Mouse (Mus musculus) splenic B cell, adult 2 months (primary cell): ENCODE data around the gene Scn8a.

ENCODE experiments used
- DNase-seq: peaks from one replicate; pipeline ENCODE4 v3.0.0-alpha.2; 2011; ENCODE audit warnings: low read depth, low spot score
- H3K27me3 ChIP-seq: 2 replicates; pipeline ENCODE4 v1.6.1; 2012; ENCODE audit warnings: mild to moderate bottlenecking, low read length, moderate library complexity, mixed read lengths; ENCODE audit not compliant: control insufficient read depth, poor library complexity, insufficient read depth, severe bottlenecking
- H3K36me3 ChIP-seq: 2 replicates; pipeline ENCODE4 v1.6.1; 2012; ENCODE audit warnings: mild to moderate bottlenecking, low read length, moderate library complexity, mixed read lengths; ENCODE audit not compliant: control insufficient read depth, poor library complexity, insufficient read depth, severe bottlenecking

Scn8a gene

DNA sequence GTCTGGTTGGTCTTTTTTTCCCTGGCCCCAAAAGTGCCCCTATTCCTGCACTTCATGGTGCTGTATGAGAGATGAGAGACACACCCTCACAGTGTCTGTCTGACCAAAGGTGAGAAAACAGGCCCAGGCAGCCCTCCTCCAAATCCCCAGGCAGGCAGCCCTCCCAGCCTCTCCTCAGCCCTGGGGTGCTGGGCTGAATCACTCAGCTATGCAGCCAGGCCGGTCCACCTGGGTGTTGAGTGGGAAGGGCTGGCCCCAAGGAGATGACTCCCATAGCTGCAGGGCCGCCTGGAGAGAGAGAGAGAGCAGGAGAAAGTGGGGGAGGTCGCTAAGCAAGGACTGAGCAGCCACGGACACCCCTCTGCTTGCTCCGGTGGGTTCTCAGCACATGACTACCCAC, 201.1 kb downstream of the Scn8a start:
- no peak for DNase-seq
- Histone ChIP-seq H3K27me3 (no peaks in the 10 kb centered on the region), H3K36me3 (no peaks in the 10 kb centered on the region)

DNA sequence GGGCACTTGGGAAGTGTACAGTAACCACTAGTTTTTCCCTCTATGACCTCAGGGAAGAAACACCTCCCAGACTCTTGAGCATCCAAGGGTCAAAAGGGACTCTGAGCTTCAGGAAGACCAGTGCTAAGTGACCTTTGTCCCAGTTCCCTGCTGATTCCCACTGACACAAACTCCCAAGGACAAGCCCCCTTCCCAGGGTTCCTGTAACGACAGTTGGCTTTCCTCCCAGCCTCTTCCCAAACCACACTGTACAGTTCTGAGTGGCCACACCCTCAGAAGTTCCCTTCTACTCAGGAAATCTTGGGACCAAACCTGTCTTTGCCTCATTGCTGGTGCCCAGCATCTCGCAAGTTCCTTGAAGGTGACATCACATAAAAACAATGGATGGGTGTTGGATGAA, 203.1 kb downstream of the Scn8a start:
- H3K36me3 ChIP-seq, result no peaks in the 10 kb centered on the region
- no peaks in the 10 kb centered on the region for H3K27me3 ChIP-seq
- DNase-seq, result no peak

- DNase-seq, result no peak
- no peaks in the 10 kb centered on the region for H3K27me3 ChIP-seq
- no peaks in the 10 kb centered on the region for H3K36me3 ChIP-seq
Measured at GRCm38 (mm10) chr15:101074067-101074466, 204.4 kb downstream of the Scn8a start.

- no peak for DNase-seq
Measured at GRCm38 (mm10) chr15:101075150-101075549, 205.5 kb downstream of the Scn8a start.

GRCm38 (mm10) chr15:101075656-101076055, 206.0 kb downstream of the Scn8a start:
- no peak for DNase-seq
- no peaks in the 10 kb centered on the region for H3K36me3 ChIP-seq
- no peaks in the 10 kb centered on the region for H3K27me3 ChIP-seq

More at GRCm38 (mm10) chr15:101075150-101075549, 205.5 kb downstream of the Scn8a start:
- H3K36me3 ChIP-seq, result no peaks in the 10 kb centered on the region
- H3K27me3 ChIP-seq, result no peaks in the 10 kb centered on the region

- no peaks in the 10 kb centered on the region for H3K36me3 ChIP-seq
- H3K27me3 ChIP-seq, result no peaks in the 10 kb centered on the region
- no peak for DNase-seq
Measured at GRCm38 (mm10) chr15:101076071-101077000, 206.7 kb downstream of the Scn8a start.

- no peak for DNase-seq
- 0 out of 2 replicates have a peak, but pooled peaks cover 2% of the 10 kb centered on the region for H3K27me3 ChIP-seq
- H3K36me3 ChIP-seq, result no peaks in the 10 kb centered on the region
Measured at GRCm38 (mm10) chr15:101077001-101077812, 207.5 kb downstream of the Scn8a start.

GRCm38 (mm10) chr15:101077813-101078730, 208.4 kb downstream of the Scn8a start, which contains the start of gene Fignl2:
Fignl2 (minus strand) TSS chr15:101078567.
- H3K27me3 ChIP-seq, result 0 out of 2 replicates have a peak, but pooled peaks cover 2% of the 10 kb centered on the region
- no peaks in the 10 kb centered on the region for H3K36me3 ChIP-seq
- DNase-seq, result no peak

DNA sequence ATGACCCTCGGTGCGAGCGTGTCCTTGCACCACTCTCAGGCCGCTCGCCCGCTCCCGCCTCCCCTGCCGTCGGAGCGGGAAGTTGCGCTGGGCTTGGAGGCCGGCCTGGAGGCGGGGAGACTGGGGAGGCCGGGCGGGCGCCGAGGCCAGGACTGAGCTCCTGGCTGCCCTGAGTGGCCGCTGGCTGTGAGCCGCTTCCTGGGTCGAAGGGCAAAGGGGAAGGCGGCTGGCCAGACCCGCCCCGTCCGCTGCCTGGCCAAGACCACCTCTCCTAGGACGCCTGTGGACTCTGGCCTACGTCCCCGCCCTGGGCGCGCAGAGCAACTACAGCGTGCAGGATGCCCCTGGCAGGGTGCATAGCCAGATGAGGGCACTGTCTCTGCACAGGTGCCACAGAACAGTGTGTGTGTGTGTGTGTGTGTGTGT, 209.1 kb downstream of the Scn8a start:
- no peak for DNase-seq
- Histone ChIP-seq H3K36me3 (no peaks in the 10 kb centered on the region), H3K27me3 (0 out of 2 replicates have a peak, but pooled peaks cover 2% of the 10 kb centered on the region)

DNA sequence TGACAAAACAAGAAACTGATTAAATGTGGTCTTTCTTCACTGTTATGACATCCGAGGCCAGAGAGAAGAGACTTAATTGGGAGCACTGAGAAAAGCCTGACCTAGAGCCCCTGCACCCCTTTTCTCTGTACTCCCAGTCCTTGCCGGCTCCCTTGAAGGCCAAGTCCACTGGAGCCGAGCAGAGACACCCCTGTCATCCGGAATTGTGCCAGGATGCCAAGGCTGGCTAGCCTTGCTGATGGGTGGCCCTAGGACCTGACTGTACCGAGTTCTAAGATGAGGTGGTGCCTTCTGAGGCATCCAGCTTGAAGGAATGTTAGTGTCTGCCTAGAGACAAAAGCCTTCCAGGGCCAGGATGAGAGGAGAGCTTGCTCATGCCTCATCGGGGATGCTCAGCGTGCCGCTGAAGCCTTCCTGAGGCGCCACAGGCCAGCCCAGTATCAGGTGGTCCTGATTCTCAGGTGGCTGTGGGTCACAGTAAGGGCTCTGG, 210.4 kb downstream of the Scn8a start:
- Histone ChIP-seq H3K27me3 (0 out of 2 replicates have a peak, but pooled peaks cover 2% of the 10 kb centered on the region), H3K36me3 (no peaks in the 10 kb centered on the region)
- DNase-seq, result no peak

DNA sequence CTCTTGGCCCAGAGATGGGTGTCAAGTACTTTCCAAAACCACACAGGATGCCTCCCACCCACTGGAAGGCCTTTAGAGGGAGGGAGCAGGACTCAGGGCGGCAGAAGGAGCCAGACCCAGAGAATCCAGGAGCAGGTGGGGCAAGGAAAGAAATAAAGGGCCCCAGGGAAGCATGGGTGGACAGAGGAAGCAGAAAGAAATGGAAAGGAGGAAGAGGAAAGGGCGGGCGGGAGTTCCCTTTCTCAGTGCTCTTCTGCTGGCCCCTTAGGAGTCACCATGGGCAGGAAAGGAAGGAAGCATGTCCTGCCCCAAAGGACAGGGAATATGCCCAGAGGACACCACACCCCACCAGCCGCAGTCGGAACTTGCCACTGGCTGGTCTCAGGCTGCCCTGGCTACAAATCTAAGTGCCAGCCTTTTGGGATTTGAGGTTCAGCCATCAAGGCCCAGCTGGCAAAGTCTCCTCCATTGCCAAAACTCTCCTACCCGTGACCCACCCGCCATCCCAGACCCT, 211.4 kb downstream of the Scn8a start:
- no peak for DNase-seq
- 0 out of 2 replicates have a peak, but pooled peaks cover 2% of the 10 kb centered on the region for H3K27me3 ChIP-seq
- H3K36me3 ChIP-seq, result no peaks in the 10 kb centered on the region

DNA sequence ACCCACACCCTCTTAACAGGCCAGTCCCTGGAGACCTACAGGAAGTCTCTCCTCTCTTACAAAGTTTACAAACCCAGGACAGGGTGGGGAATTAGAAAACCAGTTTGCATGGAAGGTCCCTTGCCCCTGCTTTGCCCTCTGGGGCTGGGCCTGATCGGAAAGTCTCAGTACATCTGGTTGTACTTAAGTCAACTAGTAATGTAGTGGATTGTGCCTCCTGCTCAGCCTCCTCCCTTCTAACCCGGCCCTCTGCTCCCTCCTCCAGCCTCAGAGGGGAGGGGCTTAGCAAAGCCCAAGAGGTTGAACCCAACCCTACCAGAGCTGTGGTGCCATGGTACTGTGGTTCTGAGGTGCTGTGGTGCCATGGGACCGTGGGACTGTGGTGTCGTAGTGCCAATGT, 212.6 kb downstream of the Scn8a start:
- Histone ChIP-seq H3K36me3 (no peaks in the 10 kb centered on the region), H3K27me3 (0 out of 2 replicates have a peak, but pooled peaks cover 2% of the 10 kb centered on the region)
- DNase-seq, result no peak

DNA sequence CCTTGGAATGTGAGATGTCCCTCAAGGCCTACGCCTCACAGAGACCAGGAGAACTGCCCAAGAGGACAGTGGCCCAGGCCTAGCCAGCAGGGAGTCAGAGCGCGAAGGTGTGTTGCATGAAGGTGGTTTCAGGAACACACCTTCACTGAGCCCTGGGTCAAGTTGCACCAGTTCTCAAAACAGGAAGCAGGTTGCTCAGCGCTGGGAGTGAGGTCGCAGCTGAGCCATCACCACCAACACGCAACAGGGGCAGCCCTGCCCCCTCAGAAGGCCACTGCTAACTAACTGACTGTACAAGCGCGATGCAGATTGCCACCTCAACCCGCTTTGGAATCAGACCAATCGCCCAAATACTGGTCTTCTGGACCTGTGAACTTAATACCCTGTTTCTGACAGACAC, 214.8 kb downstream of the Scn8a start:
- DNase-seq, result no peak
- H3K36me3 ChIP-seq, result no peaks in the 10 kb centered on the region

DNA sequence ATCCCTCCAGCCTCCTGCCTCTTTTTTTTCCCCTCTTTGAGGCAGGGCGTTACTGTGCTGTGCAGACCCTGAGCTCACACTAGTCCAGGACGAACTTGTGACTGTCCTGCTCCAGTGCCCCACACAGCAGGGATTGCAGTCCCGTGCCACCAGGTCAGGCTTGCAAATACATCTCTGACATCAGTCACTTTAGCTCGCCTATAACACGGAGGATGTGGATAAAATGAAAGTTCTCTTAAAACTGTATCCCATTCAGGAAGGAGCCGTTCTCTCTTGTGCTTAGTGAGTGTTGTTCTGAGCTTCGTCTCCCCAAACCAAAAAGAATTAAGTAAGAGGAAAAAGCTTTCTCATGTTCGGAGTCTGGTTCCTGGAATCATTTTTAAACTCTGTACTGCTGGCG, 216.8 kb downstream of the Scn8a start:
- 0 out of 2 replicates have a peak, but pooled peaks cover 2% of the 10 kb centered on the region for H3K27me3 ChIP-seq
- no peak for DNase-seq
- no peaks in the 10 kb centered on the region for H3K36me3 ChIP-seq

More for the DNA sequence above, 214.8 kb downstream of the Scn8a start:
- 0 out of 2 replicates have a peak, but pooled peaks cover 2% of the 10 kb centered on the region for H3K27me3 ChIP-seq
